Mouse (Mus musculus) cortical plate, adult 2 months (tissue): ENCODE measurements around the gene Lmo7.

Source experiments
- CTCF ChIP-seq: fragments of 200-500 bp; IDR thresholded peaks from 2 replicates; pipeline ENCODE4 v1.5.1; 2011; ENCODE audit warnings: mild to moderate bottlenecking, control low read depth, low read length; ENCODE audit not compliant: insufficient read depth; ENCODE audit errors: extremely low read depth
- POLR2A ChIP-seq: fragments of 200-500 bp; IDR thresholded peaks from 2 replicates; pipeline ENCODE4 v1.6.1; 2011; ENCODE audit warnings: mild to moderate bottlenecking, low read length, control low read depth; ENCODE audit not compliant: insufficient read depth; ENCODE audit errors: extremely low read depth

DNA sequence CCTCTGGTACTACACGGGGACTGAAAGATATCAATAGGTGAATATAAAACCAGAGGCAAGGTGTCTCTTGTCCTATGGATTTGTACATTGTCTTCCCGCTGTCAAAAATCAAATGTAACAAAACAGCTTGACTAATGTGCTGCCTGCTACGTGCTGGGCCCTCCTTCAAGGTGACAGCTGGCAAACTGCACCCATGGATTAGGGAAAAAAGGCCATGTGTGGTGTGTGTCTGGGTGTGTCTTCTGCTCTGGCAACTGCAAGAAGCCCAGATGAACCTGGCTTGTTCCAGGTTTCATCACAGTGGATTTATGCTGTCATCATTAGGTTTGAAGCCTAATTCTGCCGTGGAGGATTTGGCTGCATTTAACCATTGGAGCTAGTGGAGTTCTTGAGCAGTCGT lies 174.0 kb downstream of the Lmo7 start:
- TF ChIP-seq CTCF = no peak
- no peak for TF ChIP-seq POLR2A
